Mouse (Mus musculus): ENCODE data around the gene Cep97. TPM values are rescaled to one million over a fixed set of nuclear protein-coding genes. Genes with fewer than 3 reads are reported as not detected.

The Cep97 gene
- total RNA-seq, 2 experiments from 2014 or later: 6.0 to 6.4 TPM

Other genes with a start within 250 kb of the Cep97 start
- 1 to 10 TPM; 2.2 to 2.3 TPM for gene Nfkbiz, start 96.0 kb downstream of the Cep97 start, total RNA-seq (2021)
- gene Nxpe3, start 39.6 kb downstream of the Cep97 start, total RNA-seq (2021): under 1 TPM; 0.31 to 0.42 TPM
- 100 to 1,000 TPM; 504 to 557 TPM for gene Rpl24, start 31.4 kb upstream of the Cep97 start, total RNA-seq (2021)
- gene Zbtb11, start 39.0 kb upstream of the Cep97 start, total RNA-seq (2021): 10 to 100 TPM in 1 of 2 experiments, 1 to 10 TPM in 1; 9.7 to 11.4 TPM
- gene Pcnp, start 94.9 kb upstream of the Cep97 start, total RNA-seq (2021): 10 to 100 TPM; 49.3 to 56.8 TPM
- 10 to 100 TPM; 11.0 to 11.3 TPM for gene Trmt10c, start 103.0 kb upstream of the Cep97 start, total RNA-seq (2021)
- 10 to 100 TPM; 15.8 to 18.0 TPM for gene Senp7, start 113.5 kb upstream of the Cep97 start, total RNA-seq (2021)